Mouse (Mus musculus) limb, embryonic 11.5 days (tissue): ENCODE results near the gene Akap6. TPM values are rescaled to one million over a fixed set of nuclear protein-coding genes. Genes with fewer than 3 reads are reported as not detected.
"Not testable (repeated sequence)": the region's sequence is repeated elsewhere in the genome, so short reads cannot be mapped to it uniquely, and the experiment has no call there.

Experiments used
- ATAC-seq: fragments of 200-750 bp; cut with Nextera tagmentation; 2 replicates; pipeline ENCODE4 v1.8.0; 2017; ENCODE audit warnings: low read depth; ENCODE audit not compliant: insufficient number of reproducible peaks, low FRiP score, low TSS enrichment
- DNase-seq: peaks from one replicate; pipeline ENCODE4 v3.0.0-alpha.2; 2015; ENCODE audit warnings: low spot score
- H3K27ac ChIP-seq: fragments of 300-500 bp; sonication (generic); replicated peaks from 2 replicates; pipeline ENCODE4 v1.5.1; 2014; ENCODE audit warnings: low read depth, mild to moderate bottlenecking, low read length
- H3K27me3 ChIP-seq: fragments of 300-500 bp; sonication (generic); 2 replicates; pipeline ENCODE4 v1.6.1; 2014; ENCODE audit warnings: mild to moderate bottlenecking, low read length, mixed read lengths; ENCODE audit not compliant: control insufficient read depth, insufficient read depth
- H3K36me3 ChIP-seq: fragments of 300-500 bp; sonication (generic); 2 replicates; pipeline ENCODE4 v1.6.1; 2014; ENCODE audit warnings: mild to moderate bottlenecking, low read length, moderate library complexity, mixed read lengths; ENCODE audit not compliant: control insufficient read depth, insufficient read depth
- H3K4me1 ChIP-seq: fragments of 300-500 bp; sonication (generic); 2 replicates; pipeline ENCODE4 v1.6.1; 2014; ENCODE audit warnings: low read length, mixed read lengths; ENCODE audit not compliant: control insufficient read depth, insufficient read depth
- H3K4me2 ChIP-seq: fragments of 300-500 bp; sonication (generic); 2 replicates; pipeline ENCODE4 v1.6.1; 2014; ENCODE audit warnings: low read depth, mild to moderate bottlenecking, moderate library complexity; ENCODE audit not compliant: severe bottlenecking
- H3K4me3 ChIP-seq: fragments of 300-500 bp; sonication (generic); 2 replicates; pipeline ENCODE4 v1.5.1; 2014; ENCODE audit warnings: low read depth, low read length
- H3K9ac ChIP-seq: fragments of 300-500 bp; sonication (generic); 2 replicates; pipeline ENCODE4 v1.6.1; 2014; ENCODE audit warnings: mild to moderate bottlenecking, low read length
- H3K9me3 ChIP-seq: fragments of 300-500 bp; sonication (generic); 2 replicates; pipeline ENCODE4 v1.6.1; 2016; ENCODE audit warnings: low read length; ENCODE audit not compliant: control insufficient read depth
- WGBS: fragments of 180-500 bp; shearing (Covaris S2); extraction: QIAGEN DNeasy Blood & Tissue Kit; methylation state at CpG from one replicate; pipeline ENCODE4 v1.1.7; 2014; 5-methylcytosine and 5-hydroxymethylcytosine counted together
- polyA plus RNA-seq: library from polyadenylated mRNA; unstranded; fragments of >200 nt; fragmentation: Nextera tagmentation; extraction: Ambion mirVana; gene quantifications from 2 replicates; pipeline ENCODE4 v1.2.1, GENCODE M21; 2014

The Akap6 gene
- polyA plus RNA-seq, 1 experiment from 2014 or later = 0.29 TPM

- WGBS = 73% methylated on average over 3 of the region's 3 CpGs
- DNase-seq, H3K9me3 ChIP-seq, H3K36me3 ChIP-seq, H3K4me3 ChIP-seq, H3K27me3 ChIP-seq, H3K9ac ChIP-seq, H3K27ac ChIP-seq, H3K4me2 ChIP-seq, ATAC-seq, H3K4me1 ChIP-seq: not testable (repeated sequence)
Observed at GRCm38 (mm10) chr12:52724039-52724615, 24.9 kb downstream of the Akap6 start.

DNA sequence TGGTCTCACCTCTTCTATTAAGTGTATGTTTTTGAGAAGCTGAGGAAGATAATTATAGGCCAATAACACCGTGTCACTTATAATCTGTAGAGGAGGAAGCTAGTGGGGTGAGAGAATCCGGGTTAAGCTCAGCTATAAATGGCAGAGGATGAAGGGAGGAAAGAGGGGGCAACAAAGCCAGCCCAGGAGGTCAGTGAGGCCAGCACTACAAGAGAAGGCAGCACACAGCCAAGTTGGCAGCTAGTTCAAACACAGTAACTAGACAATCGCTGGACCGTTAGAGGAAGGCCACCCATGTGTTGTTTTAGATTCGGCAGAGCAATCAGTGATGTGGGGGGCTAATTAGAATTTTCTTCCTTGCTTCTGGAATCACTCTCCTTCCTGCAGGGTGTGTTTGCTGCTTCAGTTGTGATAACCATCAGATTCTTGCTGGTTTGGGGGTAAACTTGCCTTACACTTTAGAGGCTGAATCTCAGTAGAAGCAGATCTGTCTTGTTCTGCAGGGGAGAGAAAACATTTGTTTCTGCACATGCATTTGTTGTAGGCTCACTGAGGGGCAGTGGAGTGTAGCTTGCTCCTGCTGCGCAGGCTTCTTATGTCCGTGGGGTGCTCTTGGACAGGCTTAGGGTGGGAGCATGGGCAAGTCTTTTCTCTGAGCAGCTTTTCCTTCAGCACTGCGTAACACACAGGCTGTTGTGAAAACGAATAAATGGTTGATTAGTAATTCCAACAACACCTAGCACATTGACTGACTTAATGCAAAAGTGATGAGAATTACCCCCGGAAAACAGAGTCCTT lies 27.4 kb downstream of the Akap6 start:
- Histone ChIP-seq H3K4me3 (no peak overlapping the region), H3K36me3 (no peaks in the 10 kb centered on the region), H3K27ac (no peak overlapping the region), H3K9ac (no peak overlapping the region), H3K27me3 (no peaks in the 10 kb centered on the region), H3K9me3 (no peaks in the 10 kb centered on the region), H3K4me2 (no peak overlapping the region), H3K4me1 (no peaks in the 10 kb centered on the region)
- ATAC-seq = no peak
- no peak for DNase-seq
- 69% methylated on average over 10 of the region's 10 CpGs for WGBS

DNA sequence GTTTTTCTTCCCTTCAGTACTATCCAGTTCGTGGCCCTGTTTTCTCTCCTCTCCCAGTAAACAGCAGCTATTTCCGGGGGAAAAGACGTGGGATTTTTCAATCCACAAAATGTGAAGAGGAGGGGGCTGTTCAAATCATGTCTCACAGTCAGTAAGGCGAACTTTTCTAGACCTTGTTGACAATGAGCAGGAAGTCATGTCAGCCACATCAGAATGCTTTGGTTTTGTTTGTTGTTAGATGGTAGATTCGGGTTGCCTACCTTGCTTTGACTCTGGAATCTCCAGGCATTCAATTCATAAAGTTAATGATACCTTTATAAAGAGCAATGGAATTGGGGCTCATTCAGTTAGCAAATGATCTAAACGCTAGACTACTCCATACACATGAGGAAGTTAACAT lies 30.2 kb downstream of the Akap6 start:
- Histone ChIP-seq H3K27ac (no peak overlapping the region), H3K27me3 (no peaks in the 10 kb centered on the region), H3K9ac (no peak overlapping the region), H3K4me2 (no peak overlapping the region), H3K9me3 (no peaks in the 10 kb centered on the region), H3K4me1 (no peaks in the 10 kb centered on the region), H3K4me3 (no peak overlapping the region), H3K36me3 (no peaks in the 10 kb centered on the region)
- ATAC-seq (no peak), DNase-seq (no peak)
- 86% methylated on average over 6 of the region's 6 CpGs for WGBS

GRCm38 (mm10) chr12:52735161-52735560 lies 36.0 kb downstream of the Akap6 start:
- H3K9ac ChIP-seq, H3K4me3 ChIP-seq, DNase-seq, H3K4me1 ChIP-seq, ATAC-seq, H3K36me3 ChIP-seq, H3K9me3 ChIP-seq, H3K27ac ChIP-seq, H3K27me3 ChIP-seq, H3K4me2 ChIP-seq: not testable (repeated sequence)
- WGBS = 96% methylated on average over 6 of the region's 11 CpGs

DNA sequence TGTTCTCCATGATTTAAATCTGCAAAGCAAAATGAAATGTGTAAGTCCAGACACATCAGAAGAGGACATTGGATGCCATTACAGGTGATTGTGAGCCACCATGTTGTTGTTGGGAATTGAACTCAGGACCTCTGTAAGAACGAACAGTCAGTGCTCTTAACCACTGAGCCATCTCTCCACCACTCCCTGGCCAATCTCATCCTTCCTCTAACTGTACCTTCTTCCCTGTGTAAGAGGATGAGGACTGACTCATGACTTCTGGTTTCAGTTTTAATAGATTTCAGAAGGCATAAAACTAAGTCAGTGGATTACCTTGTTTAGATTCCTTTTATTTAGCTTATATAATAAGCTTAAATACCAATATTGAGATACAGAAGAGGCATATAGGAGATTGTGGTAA lies 38.0 kb downstream of the Akap6 start:
- 90% methylated on average over 1 of the region's 1 CpGs for WGBS
- DNase-seq = no peak
- H3K4me3 ChIP-seq = no peak overlapping the region
- H3K4me1 ChIP-seq = no peaks in the 10 kb centered on the region
- H3K9ac ChIP-seq = no peak overlapping the region
- H3K27ac ChIP-seq = no peak overlapping the region
- H3K4me2 ChIP-seq = no peak overlapping the region
- no peaks in the 10 kb centered on the region for H3K36me3 ChIP-seq
- no peaks in the 10 kb centered on the region for H3K27me3 ChIP-seq
- no peaks in the 10 kb centered on the region for H3K9me3 ChIP-seq
- no peak for ATAC-seq

GRCm38 (mm10) chr12:52739326-52739725 lies 40.1 kb downstream of the Akap6 start:
- Histone ChIP-seq H3K9me3 (no peaks in the 10 kb centered on the region), H3K4me2 (no peak overlapping the region)
- no peak for DNase-seq

GRCm38 (mm10) chr12:52741801-52742200 lies 42.6 kb downstream of the Akap6 start:
- no peaks in the 10 kb centered on the region for H3K4me1 ChIP-seq
- 90% methylated on average over 5 of the region's 5 CpGs for WGBS
- no peaks in the 10 kb centered on the region for H3K27me3 ChIP-seq
- DNase-seq (no peak), ATAC-seq (no peak)
- H3K27ac ChIP-seq = no peak overlapping the region
- H3K4me3 ChIP-seq = no peak overlapping the region
- H3K36me3 ChIP-seq = no peaks in the 10 kb centered on the region
- no peak overlapping the region for H3K9ac ChIP-seq
- no peak overlapping the region for H3K4me2 ChIP-seq
- H3K9me3 ChIP-seq = no peaks in the 10 kb centered on the region

More at GRCm38 (mm10) chr12:52739326-52739725, 40.1 kb downstream of the Akap6 start:
- no peaks in the 10 kb centered on the region for H3K36me3 ChIP-seq
- no peak for ATAC-seq
- no peak overlapping the region for H3K9ac ChIP-seq
- H3K27me3 ChIP-seq = no peaks in the 10 kb centered on the region
- no peak overlapping the region for H3K27ac ChIP-seq
- H3K4me3 ChIP-seq = no peak overlapping the region
- 74% methylated on average over 3 of the region's 3 CpGs for WGBS
- H3K4me1 ChIP-seq = no peaks in the 10 kb centered on the region

GRCm38 (mm10) chr12:52750006-52750405 lies 50.8 kb downstream of the Akap6 start:
- Histone ChIP-seq H3K4me1 (no peaks in the 10 kb centered on the region), H3K4me2 (no peak overlapping the region), H3K9me3 (no peaks in the 10 kb centered on the region), H3K27me3 (no peaks in the 10 kb centered on the region), H3K9ac (no peak overlapping the region), H3K36me3 (no peaks in the 10 kb centered on the region), H3K4me3 (no peak overlapping the region), H3K27ac (no peak overlapping the region)
- DNase-seq = no peak
- 63% methylated on average over 12 of the region's 12 CpGs for WGBS
- no peak for ATAC-seq
